Mouse (Mus musculus) midbrain, embryonic 15.5 days (tissue): ENCODE measurements around the gene Cpsf6. TPM values are rescaled to one million over a fixed set of nuclear protein-coding genes. Genes with fewer than 3 reads are reported as not detected.

Source experiments
- ATAC-seq: fragments of 200-750 bp; cut with Nextera tagmentation; replicated peaks from 2 replicates; pipeline ENCODE4 v1.8.0; 2017; ENCODE audit warnings: moderate TSS enrichment
- H3K27ac ChIP-seq: fragments of 300-500 bp; sonication (generic); 2 replicates; pipeline ENCODE4 v1.5.1; 2015; ENCODE audit warnings: mild to moderate bottlenecking, inconsistent platforms
- H3K27me3 ChIP-seq: fragments of 300-500 bp; sonication (generic); replicated peaks from 2 replicates; pipeline ENCODE4 v1.6.1; 2015; ENCODE audit warnings: inconsistent platforms
- H3K36me3 ChIP-seq: fragments of 300-500 bp; sonication (generic); replicated peaks from 2 replicates; pipeline ENCODE4 v1.6.1; 2015; ENCODE audit warnings: inconsistent platforms
- H3K4me1 ChIP-seq: fragments of 300-500 bp; sonication (generic); 2 replicates; pipeline ENCODE4 v1.6.1; 2015; ENCODE audit warnings: inconsistent platforms
- H3K4me2 ChIP-seq: fragments of 300-500 bp; sonication (generic); 2 replicates; pipeline ENCODE4 v1.6.1; 2015; ENCODE audit warnings: inconsistent platforms, mild to moderate bottlenecking, moderate library complexity
- H3K4me3 ChIP-seq: fragments of 300-500 bp; sonication (generic); 2 replicates; pipeline ENCODE4 v1.5.1; 2015; ENCODE audit warnings: mild to moderate bottlenecking, inconsistent platforms
- H3K9ac ChIP-seq: fragments of 300-500 bp; sonication (generic); 2 replicates; pipeline ENCODE4 v1.6.1; 2015; ENCODE audit warnings: mild to moderate bottlenecking, inconsistent platforms
- H3K9me3 ChIP-seq: fragments of 300-500 bp; sonication (generic); 2 replicates; pipeline ENCODE4 v1.6.1; 2016; ENCODE audit warnings: inconsistent platforms
- WGBS: fragments of 180-500 bp; shearing (Covaris S2); methylation state at CpG from one replicate; pipeline ENCODE4 v1.1.7; 2015; ENCODE audit warnings: mixed read lengths; 5-methylcytosine and 5-hydroxymethylcytosine counted together
- polyA plus RNA-seq: library from polyadenylated mRNA; unstranded; fragments of >200 nt; fragmentation: Nextera tagmentation; extraction: Ambion mirVana; gene quantifications from 2 replicates; pipeline ENCODE4 v1.2.1, GENCODE M21; 2015

Cpsf6 gene
- polyA plus RNA-seq, 1 experiment from 2014 or later: 154 TPM

DNA sequence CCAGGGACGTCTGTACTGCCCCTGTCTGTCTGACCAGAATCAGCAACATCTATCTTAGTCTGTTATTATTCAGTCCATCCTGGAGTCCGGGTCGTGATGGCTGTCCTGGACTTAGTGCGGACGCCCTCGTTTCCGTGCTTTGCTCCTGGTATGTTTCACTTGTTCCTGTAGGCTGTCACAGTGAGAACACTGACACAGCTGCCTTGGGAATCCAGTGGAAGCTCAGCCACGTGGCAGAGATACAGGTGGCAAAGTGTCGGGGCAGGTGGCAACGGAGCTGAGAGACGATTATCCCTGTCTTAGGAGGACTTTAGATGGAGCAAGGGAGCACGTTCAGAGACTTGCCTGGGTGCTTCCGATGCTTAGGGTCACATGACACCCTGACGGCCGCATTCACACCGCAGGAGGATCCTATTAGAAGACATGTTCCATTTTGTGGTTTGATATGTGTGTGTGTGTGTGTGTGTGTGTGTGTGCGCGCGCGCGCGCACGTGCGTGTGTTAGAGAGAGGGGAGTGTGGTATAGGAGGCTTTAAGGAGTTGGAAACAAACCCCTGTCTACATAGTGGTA is 38.9 kb upstream of the Cpsf6 start:
- H3K4me2 ChIP-seq: peak overlapping the region; percentile 51
- H3K4me3 ChIP-seq: peak overlapping the region; percentile 24
- H3K9ac ChIP-seq: no peak overlapping the region
- H3K27ac ChIP-seq: no peak overlapping the region
- no peaks in the 10 kb centered on the region for H3K27me3 ChIP-seq
- ATAC-seq: peak; percentile 23; the same call in 1 of the 2 replicates
- H3K9me3 ChIP-seq: no peaks in the 10 kb centered on the region
- H3K4me1 ChIP-seq: peaks cover 20% of the 10 kb centered on the region
- 55% methylated on average over 24 of the region's 24 CpGs for WGBS
- H3K36me3 ChIP-seq: no peaks in the 10 kb centered on the region

DNA sequence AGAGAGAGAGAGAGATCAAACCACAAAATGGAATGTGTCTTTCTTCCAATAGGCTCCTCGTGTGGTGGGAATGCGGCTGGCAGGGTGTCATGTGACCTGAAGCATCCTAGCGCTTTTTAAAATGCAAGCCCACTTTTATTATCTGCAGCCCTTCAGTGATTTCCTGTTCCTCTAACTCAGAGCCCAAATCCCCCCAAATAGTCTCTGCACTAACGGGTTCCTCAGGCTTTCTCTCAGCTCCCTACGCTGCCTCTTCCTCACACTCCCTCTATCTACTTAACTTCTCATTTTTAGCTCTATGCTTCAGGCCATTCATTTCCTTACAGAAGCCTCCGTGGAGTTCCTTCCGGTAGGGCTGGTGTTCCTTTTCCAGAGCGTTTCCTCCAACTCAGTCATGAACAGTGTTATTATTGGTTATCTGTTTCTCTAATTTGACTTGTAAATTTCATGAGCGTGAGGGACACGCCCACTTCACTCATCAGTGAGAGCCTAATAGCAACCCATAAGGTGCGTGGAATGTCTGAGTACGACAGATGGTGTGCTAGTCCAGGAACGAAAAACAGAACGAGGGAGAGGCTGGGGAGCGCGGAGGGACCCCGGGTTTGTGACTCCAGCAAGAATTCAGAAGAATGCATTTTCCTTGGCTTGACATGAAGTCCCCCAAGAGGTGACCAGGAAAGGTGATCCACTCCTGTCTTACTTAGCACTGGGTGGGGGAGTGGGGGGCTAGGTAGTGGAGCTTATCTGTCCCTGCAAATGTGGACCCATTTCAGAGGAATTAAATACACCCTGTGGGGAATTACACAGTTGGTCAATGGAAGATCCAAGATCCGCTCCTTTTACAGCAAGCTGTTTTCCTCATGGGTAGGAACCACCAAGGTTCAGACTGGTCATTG is 38.2 kb upstream of the Cpsf6 start:
- peak; percentile 63 for ATAC-seq
- H3K4me1 ChIP-seq: peaks cover 20% of the 10 kb centered on the region
- peak overlapping the region; percentile 24 for H3K4me3 ChIP-seq
- H3K4me2 ChIP-seq: peak overlapping the region; percentile 51
- no peaks in the 10 kb centered on the region for H3K36me3 ChIP-seq
- H3K9ac ChIP-seq: no peak overlapping the region
- H3K27me3 ChIP-seq: no peaks in the 10 kb centered on the region
- peak overlapping the region; percentile 61 for H3K27ac ChIP-seq
- H3K9me3 ChIP-seq: no peaks in the 10 kb centered on the region
- 26% methylated on average over 18 of the region's 18 CpGs for WGBS

DNA sequence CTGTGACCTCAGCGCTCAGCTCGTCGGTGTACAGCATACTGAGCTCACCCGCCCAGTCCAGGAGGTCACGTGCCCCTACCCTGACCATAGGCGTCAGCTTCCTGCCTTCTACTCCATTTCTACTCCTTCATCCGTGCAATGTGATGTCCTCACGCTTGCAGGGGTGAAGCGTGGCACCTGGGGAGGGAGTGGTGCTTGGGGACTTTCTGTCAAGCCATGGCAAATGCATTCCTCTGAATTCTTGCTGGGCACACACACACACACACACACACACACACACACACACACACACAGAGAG is 37.6 kb upstream of the Cpsf6 start:
- Histone ChIP-seq H3K9ac (no peak overlapping the region), H3K4me1 (peaks cover 20% of the 10 kb centered on the region), H3K27ac (peak overlapping the region; percentile 61), H3K27me3 (no peaks in the 10 kb centered on the region), H3K9me3 (no peaks in the 10 kb centered on the region), H3K36me3 (no peaks in the 10 kb centered on the region), H3K4me2 (peak overlapping the region; percentile 51), H3K4me3 (peak overlapping the region; percentile 24)
- WGBS: 51% methylated on average over 9 of the region's 9 CpGs
- ATAC-seq: peak; percentile 69

DNA sequence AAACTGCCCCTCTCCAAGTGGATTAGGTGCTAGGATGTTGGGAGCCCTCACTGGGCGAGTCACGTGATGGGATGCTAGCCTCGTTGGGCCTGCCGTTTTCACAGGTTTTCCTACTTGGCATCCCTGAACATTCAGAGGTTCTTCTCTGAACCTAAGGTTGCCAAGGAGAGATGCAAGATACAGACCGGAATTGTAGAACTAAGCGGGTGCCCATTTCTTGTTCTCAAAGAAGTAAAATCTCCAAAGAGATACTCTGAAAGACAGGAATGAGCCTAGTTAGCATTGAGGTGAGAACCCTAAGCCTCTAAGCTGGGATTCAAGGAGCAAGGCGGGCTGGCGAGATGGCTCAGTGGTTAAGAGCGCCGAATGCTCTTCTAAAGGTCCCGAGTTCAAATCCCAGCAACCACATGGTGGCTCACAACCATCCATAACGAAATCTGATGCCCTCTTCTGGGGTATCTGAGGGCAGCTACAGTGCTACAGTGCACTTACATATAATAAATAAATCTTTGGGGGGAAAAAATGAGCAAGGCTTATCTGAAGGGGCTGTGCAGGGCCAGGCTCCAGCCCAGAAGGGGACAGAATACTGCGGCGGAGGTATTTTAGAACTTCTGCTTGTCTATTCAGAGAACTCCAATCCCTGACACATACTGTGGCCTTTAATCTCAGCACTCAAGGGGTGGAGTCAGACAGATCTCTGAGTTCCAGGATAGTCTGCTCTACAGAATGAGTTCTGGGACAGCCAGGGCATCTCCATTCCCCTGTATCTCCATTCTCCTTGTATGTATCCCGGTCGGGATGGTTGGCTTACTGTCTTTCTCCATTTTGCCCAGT is 37.0 kb upstream of the Cpsf6 start:
- Histone ChIP-seq H3K4me3 (no peak overlapping the region; the same call in 1 of the 2 replicates), H3K9ac (no peak overlapping the region)
- WGBS: 88% methylated on average over 16 of the region's 16 CpGs

DNA sequence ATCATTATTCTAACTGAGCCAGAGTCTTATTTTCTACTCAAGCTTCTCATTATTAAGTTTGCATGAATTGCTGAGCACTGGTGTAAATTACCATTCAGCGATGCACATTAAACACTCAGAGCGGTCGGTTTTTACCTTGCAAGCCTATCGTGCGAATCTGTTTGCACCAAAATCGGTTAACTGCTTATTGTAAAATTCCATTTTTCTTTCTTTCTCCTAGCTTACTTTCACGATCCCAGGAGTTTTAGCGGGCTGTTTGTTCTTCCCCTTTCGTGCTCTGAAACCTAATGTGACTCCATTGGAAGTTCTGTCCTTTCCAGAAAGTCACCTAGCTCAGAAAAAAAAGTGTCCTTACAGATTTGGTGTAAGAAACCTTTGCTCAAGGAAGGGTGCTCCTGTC is 36.3 kb upstream of the Cpsf6 start:
- Histone ChIP-seq H3K4me1 (peaks cover 20% of the 10 kb centered on the region), H3K27me3 (no peaks in the 10 kb centered on the region), H3K4me2 (no peak overlapping the region), H3K27ac (no peak overlapping the region), H3K9ac (no peak overlapping the region), H3K9me3 (no peaks in the 10 kb centered on the region), H3K4me3 (no peak overlapping the region), H3K36me3 (no peaks in the 10 kb centered on the region)
- ATAC-seq: no peak
- 81% methylated on average over 9 of the region's 9 CpGs for WGBS

More for the DNA sequence above, 37.0 kb upstream of the Cpsf6 start:
- no peak for ATAC-seq
- Histone ChIP-seq H3K4me1 (peaks cover 20% of the 10 kb centered on the region), H3K27me3 (no peaks in the 10 kb centered on the region), H3K9me3 (no peaks in the 10 kb centered on the region), H3K4me2 (peak overlapping the region; percentile 51), H3K27ac (peak overlapping the region; percentile 61), H3K36me3 (no peaks in the 10 kb centered on the region)

DNA sequence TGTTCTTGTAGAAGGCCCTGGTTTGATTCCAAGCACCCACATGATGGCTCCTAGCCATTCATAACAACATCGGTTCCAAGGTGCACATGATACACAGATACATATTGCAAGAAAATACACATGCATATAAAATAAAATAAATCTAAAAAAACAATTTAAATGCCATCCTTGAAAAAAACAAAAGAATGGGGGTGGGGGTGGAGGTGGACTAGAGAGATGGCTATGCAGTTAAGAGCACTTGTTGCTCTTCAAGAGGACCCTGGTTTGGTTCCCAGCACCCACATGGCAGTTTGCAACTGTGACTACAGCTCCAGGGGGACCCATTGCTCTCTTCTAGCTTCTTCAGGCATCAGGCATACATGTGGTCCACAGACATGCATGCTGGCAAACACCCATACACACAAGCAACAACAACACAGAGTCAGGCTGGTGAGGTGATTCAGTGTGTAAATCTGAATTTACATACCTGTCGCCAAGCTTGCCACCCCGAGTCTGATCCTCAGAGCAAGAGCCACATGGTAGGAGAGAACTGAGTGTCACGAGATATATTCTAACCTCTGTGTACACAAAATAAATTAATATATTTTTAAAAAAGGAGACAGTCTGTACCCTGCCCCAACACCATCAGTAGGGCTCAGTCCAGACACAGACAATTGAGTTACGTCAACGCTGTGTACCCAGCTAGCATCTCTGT is 35.7 kb upstream of the Cpsf6 start:
- peaks cover 20% of the 10 kb centered on the region for H3K4me1 ChIP-seq
- no peak overlapping the region for H3K27ac ChIP-seq
- 89% methylated on average over 6 of the region's 6 CpGs for WGBS
- no peaks in the 10 kb centered on the region for H3K36me3 ChIP-seq
- no peak for ATAC-seq
- H3K4me3 ChIP-seq: no peak overlapping the region
- H3K9ac ChIP-seq: no peak overlapping the region
- H3K4me2 ChIP-seq: no peak overlapping the region
- H3K27me3 ChIP-seq: no peaks in the 10 kb centered on the region
- no peaks in the 10 kb centered on the region for H3K9me3 ChIP-seq

DNA sequence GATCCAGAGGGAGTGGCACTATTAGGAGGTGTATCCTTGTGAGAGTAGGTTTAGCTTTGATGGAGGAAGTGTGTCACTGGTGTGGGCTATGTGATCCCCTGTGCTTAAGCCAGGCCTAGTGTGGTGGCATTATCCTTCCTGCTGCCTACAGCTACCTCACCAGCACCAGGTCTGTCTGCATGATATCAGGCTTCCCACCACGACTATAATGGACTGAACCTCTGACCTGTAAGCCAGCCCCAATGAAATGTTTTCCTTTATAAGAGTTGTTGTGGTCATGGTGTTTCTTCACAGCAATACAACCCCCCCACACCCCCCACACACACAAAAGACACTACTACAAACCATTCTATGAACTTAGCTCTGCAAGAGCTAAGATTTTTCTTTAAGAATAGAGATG is 34.9 kb upstream of the Cpsf6 start:
- H3K9me3 ChIP-seq: no peaks in the 10 kb centered on the region
- WGBS: 82% methylated on average over 1 of the region's 1 CpGs
- H3K36me3 ChIP-seq: no peaks in the 10 kb centered on the region
- H3K4me3 ChIP-seq: no peak overlapping the region
- no peak for ATAC-seq
- H3K9ac ChIP-seq: no peak overlapping the region
- no peak overlapping the region for H3K27ac ChIP-seq
- peaks cover 20% of the 10 kb centered on the region for H3K4me1 ChIP-seq
- no peak overlapping the region for H3K4me2 ChIP-seq
- no peaks in the 10 kb centered on the region for H3K27me3 ChIP-seq

DNA sequence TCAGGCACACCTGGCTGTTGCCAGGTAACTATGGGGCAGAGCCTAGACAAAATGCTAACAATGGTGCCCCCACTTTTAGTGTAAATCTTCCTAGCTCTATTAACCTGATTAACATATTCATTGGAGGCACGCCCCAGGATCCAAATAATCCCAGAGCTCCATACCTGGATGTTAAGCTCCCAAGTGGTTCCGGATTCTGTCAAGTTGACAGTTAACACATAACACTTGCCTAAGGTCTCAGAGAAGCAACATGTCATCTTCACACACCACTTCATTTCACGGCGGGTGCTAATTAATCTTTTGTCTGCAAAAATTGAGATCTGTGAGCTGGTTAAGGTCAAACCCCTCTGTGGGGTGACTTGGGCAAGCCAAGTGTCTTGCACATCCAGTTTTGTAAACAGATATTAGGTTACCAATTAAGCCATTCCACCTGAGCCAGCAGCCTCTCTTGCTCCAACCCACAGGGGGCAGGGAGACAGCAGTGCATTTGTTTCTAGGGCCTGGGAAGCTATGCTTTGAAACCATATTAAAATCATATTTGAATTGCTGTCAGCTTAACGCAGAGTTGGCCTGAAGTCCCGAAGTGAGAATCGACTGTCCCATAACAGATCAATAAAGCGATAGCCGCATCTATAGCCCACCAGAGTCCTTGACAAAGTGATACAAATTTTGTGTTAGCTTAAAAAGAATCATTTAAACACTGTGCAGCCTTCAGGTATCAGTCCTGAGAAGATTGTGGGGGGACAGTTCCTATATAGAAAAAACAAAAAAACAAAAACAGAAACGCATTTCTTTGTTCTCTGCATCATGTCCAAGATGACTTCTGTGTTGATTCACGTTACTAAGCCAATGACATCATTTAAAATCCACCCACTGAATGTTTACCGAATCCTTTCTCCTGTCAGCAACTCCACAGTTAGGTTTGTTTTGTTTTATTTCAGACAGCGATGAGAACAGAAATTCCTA is 34.0 kb upstream of the Cpsf6 start:
- H3K4me3 ChIP-seq: no peak overlapping the region
- ATAC-seq: no peak

DNA sequence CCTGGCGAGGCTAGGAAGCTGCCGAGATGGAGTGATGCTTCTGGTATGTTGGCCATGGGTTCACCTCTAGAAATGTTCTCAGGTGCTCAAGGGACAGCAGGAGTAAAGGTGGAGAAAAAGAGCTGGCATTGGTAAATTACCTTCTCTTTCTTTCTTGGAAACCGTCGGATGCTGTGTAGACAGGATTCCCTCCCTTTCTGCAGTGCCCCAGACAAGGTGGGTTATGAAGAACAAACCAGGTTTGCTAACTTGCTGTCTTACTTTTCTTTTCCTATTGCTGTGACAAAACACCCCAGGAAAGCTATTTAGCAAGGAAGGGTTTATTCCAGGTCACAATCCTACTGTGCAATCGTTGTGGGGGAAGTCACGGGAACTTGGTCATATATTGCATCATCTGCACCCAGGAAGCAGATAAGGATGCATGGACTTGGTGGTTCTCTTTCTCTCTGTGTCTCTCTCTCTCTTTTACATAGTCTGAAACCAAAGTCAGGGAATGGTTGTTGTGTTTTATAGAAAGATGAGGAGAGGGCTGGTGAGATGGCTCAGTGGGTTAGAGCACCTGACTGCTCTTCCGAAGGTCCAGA is 32.8 kb upstream of the Cpsf6 start:
- Histone ChIP-seq H3K9me3 (no peaks in the 10 kb centered on the region), H3K4me1 (peaks cover 6% of the 10 kb centered on the region), H3K4me3 (no peak overlapping the region), H3K27ac (no peak overlapping the region), H3K27me3 (no peaks in the 10 kb centered on the region), H3K9ac (no peak overlapping the region), H3K36me3 (no peaks in the 10 kb centered on the region), H3K4me2 (no peak overlapping the region)
- no peak for ATAC-seq
- 89% methylated on average over 7 of the region's 7 CpGs for WGBS

More for the DNA sequence above, 34.0 kb upstream of the Cpsf6 start:
- H3K36me3 ChIP-seq: no peaks in the 10 kb centered on the region
- no peak overlapping the region for H3K27ac ChIP-seq
- H3K9ac ChIP-seq: no peak overlapping the region
- no peaks in the 10 kb centered on the region for H3K9me3 ChIP-seq
- H3K27me3 ChIP-seq: no peaks in the 10 kb centered on the region
- 72% methylated on average over 13 of the region's 13 CpGs for WGBS
- peaks cover 19% of the 10 kb centered on the region for H3K4me1 ChIP-seq
- no peak overlapping the region for H3K4me2 ChIP-seq

DNA sequence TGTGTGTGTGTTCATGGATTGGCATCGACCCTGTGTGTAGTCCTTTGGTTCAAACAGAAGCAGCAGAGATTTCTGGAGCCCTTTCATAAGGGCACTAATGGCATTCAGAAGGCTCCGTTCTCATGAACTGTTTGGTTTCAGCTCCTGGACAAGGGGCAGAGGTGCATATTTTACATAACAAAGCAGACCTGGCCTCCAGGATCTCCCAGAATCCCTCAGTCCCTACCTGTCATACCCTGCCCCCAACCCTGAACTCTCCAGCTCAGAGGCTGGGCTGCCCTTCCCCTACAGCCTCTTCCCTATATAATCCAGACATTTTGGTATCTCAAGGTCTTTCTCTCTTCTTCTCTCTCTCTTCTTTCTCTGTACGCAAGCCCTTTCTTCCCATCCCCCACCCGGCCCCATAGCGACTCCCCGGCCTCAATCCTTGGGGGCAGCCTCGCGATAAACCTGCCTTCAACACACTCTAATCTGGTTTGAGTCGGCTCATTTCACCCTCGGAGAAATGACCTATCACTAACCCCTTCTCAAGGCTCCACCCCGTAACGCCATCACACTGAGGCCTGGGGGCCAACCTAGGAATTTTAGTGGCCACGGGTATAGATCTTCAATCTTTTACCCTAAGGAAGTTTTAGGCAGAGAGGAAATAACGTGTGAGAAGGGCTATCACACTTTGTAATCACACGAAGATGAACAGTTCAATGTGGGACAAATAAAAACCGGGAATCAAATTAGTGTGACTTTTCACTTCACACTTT is 32.1 kb upstream of the Cpsf6 start:
- Histone ChIP-seq H3K27ac (no peak overlapping the region), H3K4me2 (no peak overlapping the region), H3K9ac (no peak overlapping the region), H3K4me3 (no peak overlapping the region), H3K36me3 (no peaks in the 10 kb centered on the region), H3K4me1 (no peaks in the 10 kb centered on the region; the same call in 1 of the 2 replicates), H3K27me3 (no peaks in the 10 kb centered on the region), H3K9me3 (no peaks in the 10 kb centered on the region)
- 36% methylated on average over 16 of the region's 16 CpGs for WGBS
- ATAC-seq: no peak
